Mouse (Mus musculus) adrenal gland, postnatal 4 days (tissue): ENCODE data around the gene Tmem125. TPM values are rescaled to one million over a fixed set of nuclear protein-coding genes. Genes with fewer than 3 reads are reported as not detected.

Source experiments
- DNase-seq, 2 experiments: peaks; one replicate each; pipeline ENCODE4 v3.0.0; 2021 to 2022; ENCODE audit warnings: low spot score in 2 of 2, mixed read lengths in 2 of 2
- long read RNA-seq, 2 experiments: library from polyadenylated mRNA; stranded (forward); transcript quantifications; one replicate each; pipeline ENCODE4 v2.0.0; 2021
- total RNA-seq, 2 experiments: library from RNA; stranded (reverse); gene quantifications; 2 replicates each; pipeline ENCODE4 v1.2.3; 2021

Tmem125 gene
- 1 to 10 TPM; 1.2 to 1.9 TPM for total RNA-seq
- long read RNA-seq, experiment 1: 0 reads
- long read RNA-seq, experiment 2, partial matches to known transcripts: 0 of 3 reads
- long read RNA-seq, experiment 2, other reads (novel, unspliced or antisense): 0 of 3 reads

GRCm38 (mm10) chr4:118543592-118544260 lies at the start of gene Tmem125:
TSS of gene Tmem125 (minus strand) at chr4:118544044.
- DNase-seq: no peak

- DNase-seq: no peak
Measured at GRCm38 (mm10) chr4:118589733-118590130, 45.9 kb upstream of the Tmem125 start.

- no peak for DNase-seq
Measured at GRCm38 (mm10) chr4:118589053-118589732, 45.3 kb upstream of the Tmem125 start.

- DNase-seq: no peak
Measured at GRCm38 (mm10) chr4:118582629-118583028, 38.8 kb upstream of the Tmem125 start.

GRCm38 (mm10) chr4:118581508-118581907 lies 37.7 kb upstream of the Tmem125 start:
- DNase-seq: no peak

GRCm38 (mm10) chr4:118579313-118579712 lies 35.5 kb upstream of the Tmem125 start:
- DNase-seq: no peak

GRCm38 (mm10) chr4:118576097-118576496 lies 32.3 kb upstream of the Tmem125 start:
- peak; percentile 59 to 72 for DNase-seq

GRCm38 (mm10) chr4:118571441-118571840 lies 27.6 kb upstream of the Tmem125 start:
- DNase-seq: no peak

- DNase-seq: no peak
Measured at GRCm38 (mm10) chr4:118569320-118569719, 25.5 kb upstream of the Tmem125 start.

GRCm38 (mm10) chr4:118568709-118569108 lies 24.9 kb upstream of the Tmem125 start:
- no peak for DNase-seq

GRCm38 (mm10) chr4:118566161-118566676 lies 22.4 kb upstream of the Tmem125 start:
- DNase-seq: peak in 1 of 2 experiments; percentile 23

GRCm38 (mm10) chr4:118564926-118565279 lies 21.1 kb upstream of the Tmem125 start:
- no peak for DNase-seq

- DNase-seq: no peak
Measured at GRCm38 (mm10) chr4:118564062-118564925, 20.4 kb upstream of the Tmem125 start.

- DNase-seq: no peak
Measured at GRCm38 (mm10) chr4:118553039-118553649, 9.3 kb upstream of the Tmem125 start.

- DNase-seq: peak; percentile 71 to 79
Measured at GRCm38 (mm10) chr4:118548130-118548480, 4.3 kb upstream of the Tmem125 start.

GRCm38 (mm10) chr4:118547424-118548129 lies 3.7 kb upstream of the Tmem125 start:
- peak; percentile 83 to 95 for DNase-seq

- no peak for DNase-seq
Measured at GRCm38 (mm10) chr4:118544441-118545127, 740 bp upstream of the Tmem125 start.

GRCm38 (mm10) chr4:118543158-118543530 lies 700 bp downstream of the Tmem125 start:
- no peak for DNase-seq

- DNase-seq: no peak
Measured at GRCm38 (mm10) chr4:118542510-118543157, 1.2 kb downstream of the Tmem125 start.
